Mouse (Mus musculus) liver, embryonic 16.5 days (tissue): Measurements from ENCODE around the gene Pot1a. TPM values are rescaled to one million over a fixed set of nuclear protein-coding genes. Genes with fewer than 3 reads are reported as not detected.
A peak's percentile ranks its signal among the peaks of the same experiment; 100 is the strongest.

Experiments used
- ATAC-seq: fragments of 200-750 bp; cut with Nextera tagmentation; 2 replicates; pipeline ENCODE4 v1.8.0; 2017; ENCODE audit warnings: low read depth, mild to moderate bottlenecking, moderate number of reproducible peaks, moderate library complexity
- H3K27ac ChIP-seq: fragments of 300-500 bp; sonication (generic); 2 replicates; pipeline ENCODE4 v1.5.1; 2014; ENCODE audit warnings: mild to moderate bottlenecking, low read length
- H3K27me3 ChIP-seq: fragments of 300-500 bp; sonication (generic); 2 replicates; pipeline ENCODE4 v1.6.1; 2014; ENCODE audit warnings: low read depth, low read length, mixed read lengths; ENCODE audit not compliant: control insufficient read depth, insufficient read depth
- H3K36me3 ChIP-seq: fragments of 300-500 bp; sonication (generic); 2 replicates; pipeline ENCODE4 v1.6.1; 2014; ENCODE audit warnings: mild to moderate bottlenecking; ENCODE audit not compliant: control insufficient read depth, insufficient read depth
- H3K4me1 ChIP-seq: fragments of 300-500 bp; sonication (generic); 2 replicates; pipeline ENCODE4 v1.6.1; 2014; ENCODE audit warnings: low read depth, low read length, mixed read lengths; ENCODE audit not compliant: control insufficient read depth
- H3K4me2 ChIP-seq: fragments of 300-500 bp; sonication (generic); 2 replicates; pipeline ENCODE4 v1.6.1; 2014; ENCODE audit warnings: low read depth, low read length, mixed read lengths
- H3K4me3 ChIP-seq: fragments of 300-500 bp; sonication (generic); 2 replicates; pipeline ENCODE4 v1.5.1; 2014; ENCODE audit warnings: low read depth, mild to moderate bottlenecking, low read length
- H3K9ac ChIP-seq: fragments of 300-500 bp; sonication (generic); 2 replicates; pipeline ENCODE4 v1.6.1; 2014; ENCODE audit warnings: low read depth, low read length
- H3K9me3 ChIP-seq: fragments of 300-500 bp; sonication (generic); replicated peaks from 2 replicates; pipeline ENCODE4 v1.6.1; 2016; ENCODE audit warnings: low read length; ENCODE audit not compliant: control insufficient read depth
- WGBS: fragments of 180-500 bp; shearing (Covaris S2); extraction: QIAGEN DNeasy Blood & Tissue Kit; methylation state at CpG from one replicate; pipeline ENCODE4 v1.1.7; 2014; ENCODE audit not compliant: insufficient replicate concordance; 5-methylcytosine and 5-hydroxymethylcytosine counted together
- polyA plus RNA-seq: library from polyadenylated mRNA; unstranded; fragments of >200 nt; fragmentation: Nextera tagmentation; extraction: Ambion mirVana; gene quantifications from 2 replicates; pipeline ENCODE4 v1.2.1, GENCODE M21; 2015

Pot1a gene
- 19.8 and 21.0 TPM in 2 replicates for polyA plus RNA-seq

DNA sequence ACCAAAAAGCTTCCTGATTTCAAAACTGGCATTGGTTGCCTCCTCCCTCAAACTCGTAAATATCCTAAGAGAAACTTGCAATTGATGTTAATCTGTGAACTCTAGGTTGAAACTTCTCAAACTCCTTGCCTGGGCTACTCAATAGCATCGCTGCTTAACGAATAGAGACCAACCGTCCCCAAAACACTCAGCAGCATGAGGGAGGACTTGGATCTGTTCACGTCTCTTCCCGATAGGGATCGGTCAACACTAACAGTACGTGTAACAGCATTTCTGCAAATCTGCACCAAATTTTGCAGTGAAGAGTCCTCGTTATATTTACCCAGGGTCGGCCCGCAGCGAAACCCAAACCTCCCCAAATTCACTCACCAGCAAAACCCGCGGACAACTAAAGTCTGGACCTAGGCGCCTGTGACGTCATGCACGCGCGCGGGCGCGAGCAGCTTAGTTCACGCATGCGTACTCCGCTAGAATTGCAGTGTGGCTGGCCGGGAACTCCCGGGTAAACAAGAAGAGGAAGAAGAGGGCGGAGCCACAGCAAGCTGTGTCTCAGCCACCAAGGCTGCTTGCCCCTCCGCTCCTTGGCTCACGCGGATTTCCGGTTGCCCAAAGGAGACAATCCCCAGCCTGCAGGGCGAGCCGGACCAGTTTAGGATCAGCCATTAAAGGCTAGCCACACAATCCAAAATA, at the start of gene Pot1a:
Gene Pot1a (minus strand): TSS at position 441 of the 690 bp plus-strand sequence.
- Histone ChIP-seq H3K4me2 (peak within 1 kb of the TSS; percentile 79), H3K27me3 (no peaks in the 10 kb centered on the region), H3K9me3 (no peaks in the 10 kb centered on the region)

GRCm38 (mm10) chr6:25836261-25836660, 27.2 kb upstream of the Pot1a start:
- 47% methylated on average over 2 of the region's 2 CpGs for WGBS
- H3K27me3 ChIP-seq: no peaks in the 10 kb centered on the region
- H3K4me3 ChIP-seq: no peak overlapping the region
- H3K4me1 ChIP-seq: no peaks in the 10 kb centered on the region
- H3K27ac ChIP-seq: no peak overlapping the region
- H3K9me3 ChIP-seq: no peaks in the 10 kb centered on the region
- H3K4me2 ChIP-seq: no peak overlapping the region
- H3K36me3 ChIP-seq: no peaks in the 10 kb centered on the region
- ATAC-seq: no peak
- H3K9ac ChIP-seq: no peak overlapping the region

More for the DNA sequence above, at the start of gene Pot1a:
- under 1% methylated on average over 34 of the region's 34 CpGs for WGBS
- H3K4me1 ChIP-seq: peaks cover 6% of the 10 kb centered on the region; the same call in 1 of the 2 replicates
- H3K27ac ChIP-seq: peak within 1 kb of the TSS; percentile 95
- peak within 1 kb of the TSS; percentile 81 for H3K4me3 ChIP-seq
- peaks cover 5% of the 10 kb centered on the region for H3K36me3 ChIP-seq
- H3K9ac ChIP-seq: peak within 1 kb of the TSS; percentile 80
- peak; percentile 97 for ATAC-seq

DNA sequence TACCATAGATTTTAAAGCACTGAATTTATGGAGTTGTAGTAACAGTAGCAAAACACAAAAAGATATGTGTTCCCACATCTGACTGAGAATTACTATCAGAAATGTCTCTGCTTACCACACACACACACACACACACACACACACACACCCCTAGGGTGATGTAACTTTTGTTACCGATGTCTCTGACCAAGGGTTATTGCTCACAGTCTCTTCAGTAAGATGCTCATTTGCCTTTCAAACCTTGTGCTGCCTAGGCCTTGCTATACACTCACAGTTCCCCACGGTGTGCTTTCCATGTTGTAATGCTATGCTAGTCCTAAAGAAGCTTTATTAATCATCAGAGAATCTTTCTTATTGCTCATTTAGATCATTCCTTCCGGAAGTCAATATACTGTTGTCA, 3.0 kb downstream of the Pot1a start:
- no peak overlapping the region for H3K27ac ChIP-seq
- peaks cover 6% of the 10 kb centered on the region; the same call in 1 of the 2 replicates for H3K4me1 ChIP-seq
- H3K36me3 ChIP-seq: peaks cover 9% of the 10 kb centered on the region
- H3K4me2 ChIP-seq: no peak overlapping the region
- no peaks in the 10 kb centered on the region for H3K9me3 ChIP-seq
- ATAC-seq: no peak
- no peaks in the 10 kb centered on the region for H3K27me3 ChIP-seq
- no peak overlapping the region for H3K9ac ChIP-seq
- WGBS: 86% methylated on average over 3 of the region's 3 CpGs
- no peak overlapping the region for H3K4me3 ChIP-seq

GRCm38 (mm10) chr6:25802269-25802668, 6.8 kb downstream of the Pot1a start:
- Histone ChIP-seq H3K4me3 (no peak overlapping the region), H3K27me3 (no peaks in the 10 kb centered on the region), H3K4me1 (peaks cover 6% of the 10 kb centered on the region), H3K9me3 (no peaks in the 10 kb centered on the region), H3K9ac (no peak overlapping the region), H3K36me3 (peaks cover 16% of the 10 kb centered on the region), H3K4me2 (no peak overlapping the region), H3K27ac (no peak overlapping the region)
- ATAC-seq: no peak
- 77% methylated on average over 3 of the region's 3 CpGs for WGBS

GRCm38 (mm10) chr6:25801230-25801629, 7.8 kb downstream of the Pot1a start:
- 85% methylated on average over 6 of the region's 6 CpGs for WGBS
- ATAC-seq: no peak
- Histone ChIP-seq H3K36me3 (peaks cover 19% of the 10 kb centered on the region), H3K4me3 (no peak overlapping the region), H3K4me2 (no peak overlapping the region), H3K9me3 (no peaks in the 10 kb centered on the region), H3K9ac (no peak overlapping the region), H3K27me3 (no peaks in the 10 kb centered on the region), H3K4me1 (peaks cover 4% of the 10 kb centered on the region), H3K27ac (no peak overlapping the region)

GRCm38 (mm10) chr6:25768238-25768637, 40.8 kb downstream of the Pot1a start:
- Histone ChIP-seq H3K9me3 (no peaks in the 10 kb centered on the region), H3K4me3 (no peak overlapping the region), H3K4me2 (no peak overlapping the region), H3K27ac (no peak overlapping the region), H3K4me1 (no peaks in the 10 kb centered on the region), H3K27me3 (no peaks in the 10 kb centered on the region), H3K36me3 (peaks cover 13% of the 10 kb centered on the region), H3K9ac (no peak overlapping the region)
- 75% methylated on average over 3 of the region's 3 CpGs for WGBS
- no peak for ATAC-seq

GRCm38 (mm10) chr6:25767552-25767951, 41.5 kb downstream of the Pot1a start:
- Histone ChIP-seq H3K9me3 (no peaks in the 10 kb centered on the region), H3K4me3 (no peak overlapping the region), H3K4me2 (no peak overlapping the region), H3K27me3 (no peaks in the 10 kb centered on the region), H3K36me3 (peaks cover 13% of the 10 kb centered on the region), H3K4me1 (no peaks in the 10 kb centered on the region), H3K9ac (no peak overlapping the region), H3K27ac (no peak overlapping the region)
- 80% methylated on average over 8 of the region's 8 CpGs for WGBS
- ATAC-seq: no peak

- Histone ChIP-seq H3K4me2 (no peak overlapping the region), H3K27ac (no peak overlapping the region), H3K4me3 (no peak overlapping the region), H3K9ac (no peak overlapping the region), H3K9me3 (no peaks in the 10 kb centered on the region), H3K4me1 (no peaks in the 10 kb centered on the region), H3K36me3 (peaks cover 13% of the 10 kb centered on the region), H3K27me3 (no peaks in the 10 kb centered on the region)
- ATAC-seq: no peak
- 74% methylated on average over 7 of the region's 7 CpGs for WGBS
Observed at GRCm38 (mm10) chr6:25767073-25767472, 42.0 kb downstream of the Pot1a start.

DNA sequence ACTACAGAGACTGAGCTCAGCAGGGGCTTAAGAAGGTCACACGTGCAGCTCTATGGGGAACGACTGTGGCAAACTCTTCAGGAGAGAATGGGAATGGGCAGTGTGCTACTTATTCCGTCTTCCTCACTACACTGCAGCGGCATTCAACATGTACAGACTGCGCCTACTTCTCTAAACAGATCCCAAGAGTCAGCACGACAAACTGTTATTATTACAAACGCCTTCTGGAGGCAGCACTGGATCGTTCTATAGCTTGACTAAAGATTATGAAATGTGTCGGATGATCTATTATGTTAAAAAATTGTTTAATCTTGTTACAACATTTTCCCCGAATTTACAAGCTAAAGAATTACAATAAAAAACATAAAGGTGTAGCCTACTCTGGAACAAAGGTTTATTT, 42.8 kb downstream of the Pot1a start:
- H3K36me3 ChIP-seq: peaks cover 10% of the 10 kb centered on the region; the same call in 1 of the 2 replicates
- WGBS: 83% methylated on average over 10 of the region's 10 CpGs
- H3K27me3 ChIP-seq: no peaks in the 10 kb centered on the region
- no peak overlapping the region for H3K4me2 ChIP-seq
- no peaks in the 10 kb centered on the region for H3K9me3 ChIP-seq
- H3K4me3 ChIP-seq: no peak overlapping the region
- H3K4me1 ChIP-seq: no peaks in the 10 kb centered on the region
- no peak for ATAC-seq
- H3K9ac ChIP-seq: no peak overlapping the region
- H3K27ac ChIP-seq: no peak overlapping the region
